Mouse (Mus musculus): Measurements from ENCODE around the gene Erf. TPM values are rescaled to one million over a fixed set of nuclear protein-coding genes. Genes with fewer than 3 reads are reported as not detected.

Gene Erf
- polyA plus RNA-seq (2015; fragmentation: Nextera tagmentation; extraction: Ambion mirVana), result 16.9 and 17.9 TPM in 2 replicates

DNA sequence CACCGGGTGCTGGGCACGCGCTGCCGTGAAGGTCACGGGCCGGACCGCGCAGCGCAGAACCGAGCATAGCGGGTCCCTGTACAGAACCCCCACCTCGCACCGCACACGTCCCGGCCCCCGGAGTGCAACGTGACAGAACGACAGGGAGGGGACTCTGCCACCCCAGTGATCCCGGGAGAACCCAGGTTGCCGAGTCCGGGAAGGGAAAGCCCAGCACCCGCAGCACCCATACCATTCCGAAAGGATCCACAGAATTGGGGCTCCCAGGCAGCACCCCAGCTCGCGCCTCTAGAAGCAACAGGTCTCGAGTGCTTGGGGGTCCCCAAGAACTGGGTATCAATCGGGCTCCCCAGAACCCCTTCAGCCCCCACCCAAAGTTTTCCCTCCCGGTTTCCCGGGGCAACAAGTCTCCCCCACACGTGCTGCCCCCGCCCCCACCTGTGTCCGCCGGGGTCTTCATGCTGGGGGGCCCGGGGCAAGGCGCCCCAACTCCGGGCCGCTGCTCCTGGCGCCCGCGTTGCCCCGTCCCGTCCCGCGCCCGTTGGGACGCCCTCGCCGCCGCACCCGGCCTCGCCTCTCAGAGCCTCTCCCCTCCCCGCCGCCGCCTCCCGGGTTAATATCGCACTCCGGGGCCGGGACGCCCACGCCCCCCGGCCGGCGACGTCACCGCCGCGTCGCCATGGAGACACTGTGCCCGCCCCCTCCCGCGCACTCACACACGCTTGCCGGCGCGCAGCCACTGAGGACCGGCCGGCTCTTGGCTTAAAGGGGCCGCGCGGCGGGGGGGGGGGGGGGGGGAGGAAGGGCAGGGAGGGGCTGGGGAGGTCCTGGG is at the start of gene Erf:
Gene Erf (minus strand): TSS at position 621 of the 832 bp plus-strand sequence.
- peak; percentile 78 for ATAC-seq (replicated peaks; ENCODE audit: low FRiP score)
- under 1% methylated on average over 60 of the region's 81 CpGs for WGBS
- Histone ChIP-seq H3K4me1 (peaks cover 48% of the 10 kb centered on the region), H3K9ac (peak within 1 kb of the TSS; percentile 75), H3K27me3 (no peaks in the 10 kb centered on the region), H3K27ac (peak within 1 kb of the TSS; percentile 98), H3K4me2 (peak within 1 kb of the TSS; percentile 94), H3K36me3 (peaks cover 10% of the 10 kb centered on the region), H3K9me3 (replicated peaks) (no peaks in the 10 kb centered on the region), H3K4me3 (replicated peaks) (peak within 1 kb of the TSS; percentile 76)

DNA sequence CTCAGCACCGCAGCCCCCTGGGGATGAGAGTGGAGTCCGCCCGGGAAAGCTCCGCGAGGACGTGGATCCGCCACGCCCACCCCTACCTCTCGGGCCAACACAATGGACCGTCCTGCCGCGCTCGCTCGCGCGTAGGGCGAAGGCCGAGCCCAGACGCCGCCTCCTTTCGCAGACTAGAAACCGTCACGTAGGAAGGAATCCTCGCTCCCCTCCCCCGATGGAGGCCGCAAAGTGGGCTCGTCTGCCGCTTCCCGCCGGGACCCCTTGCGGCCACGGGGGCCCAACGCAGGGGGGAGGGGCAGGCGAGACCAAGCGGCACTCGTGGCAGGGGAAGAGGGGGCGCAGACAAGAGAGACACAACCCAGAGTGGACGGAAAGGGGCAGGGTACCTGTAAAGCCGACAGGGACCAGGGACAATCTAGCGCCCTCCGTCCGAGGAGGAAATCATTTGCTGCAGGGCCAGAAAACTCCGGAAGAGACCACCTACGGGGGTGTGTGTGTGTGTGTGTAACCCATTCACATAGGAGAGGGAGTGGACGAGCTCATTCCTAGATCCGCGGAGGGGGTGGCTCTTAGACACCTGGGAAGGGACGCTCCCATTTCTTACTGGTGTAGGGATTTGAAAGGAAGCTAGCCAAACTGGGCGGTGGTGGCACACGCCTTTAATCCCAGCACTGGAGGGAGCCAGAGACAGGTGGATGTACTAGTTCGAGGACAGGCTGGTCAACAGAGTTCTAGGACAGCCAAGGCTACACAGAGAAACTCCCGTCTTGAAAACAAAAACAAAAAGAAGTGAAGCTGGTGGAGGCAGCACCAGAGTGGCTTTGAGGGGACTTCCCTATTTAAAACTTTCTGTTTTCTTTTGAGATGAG is 47.1 kb upstream of the Erf start, which contains the start of gene Pafah1b3:
Gene Pafah1b3 (minus strand): TSS at position 533 of the 872 bp plus-strand sequence.
- Histone ChIP-seq H3K4me2 (peak within 1 kb of the TSS; percentile 76), H3K27me3 (no peaks in the 10 kb centered on the region), H3K36me3 (peaks cover 31% of the 10 kb centered on the region), H3K9ac (peak within 1 kb of the TSS; percentile 70), H3K9me3 (replicated peaks) (no peaks in the 10 kb centered on the region), H3K27ac (peak within 1 kb of the TSS; percentile 94), H3K4me3 (replicated peaks) (peak within 1 kb of the TSS; percentile 66), H3K4me1 (peaks cover 31% of the 10 kb centered on the region)
- under 1% methylated on average over 52 of the region's 52 CpGs for WGBS
- ATAC-seq (replicated peaks; ENCODE audit: low FRiP score), result peak; percentile 95

DNA sequence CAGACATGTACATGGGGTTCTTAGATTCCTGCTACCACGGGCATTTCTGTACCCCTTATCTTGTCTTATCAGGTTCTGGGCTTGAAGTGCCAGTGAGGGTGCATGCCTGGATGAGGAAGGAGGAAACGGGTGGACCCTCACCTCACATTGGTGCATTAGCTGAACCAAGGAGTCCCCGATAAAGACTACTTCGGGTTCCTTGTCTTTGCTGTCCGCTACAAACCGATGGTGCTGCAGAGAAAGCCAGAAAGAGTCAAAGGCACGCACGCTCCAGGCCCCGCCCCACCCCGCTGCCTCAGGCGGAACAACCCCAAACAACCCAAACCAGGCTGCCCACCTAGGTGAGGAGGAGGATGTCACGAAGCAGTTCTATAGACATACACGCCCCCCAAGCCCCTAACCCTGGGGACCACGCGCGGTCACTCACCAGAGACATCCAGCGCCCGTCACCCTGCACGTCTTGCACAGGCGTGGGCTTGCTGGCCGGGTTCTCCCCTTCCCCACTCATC is 46.4 kb upstream of the Erf start:
- Histone ChIP-seq H3K4me1 (peaks cover 36% of the 10 kb centered on the region), H3K9me3 (replicated peaks) (no peaks in the 10 kb centered on the region), H3K9ac (peak overlapping the region; percentile 70), H3K4me3 (replicated peaks) (peak overlapping the region; percentile 66), H3K27me3 (no peaks in the 10 kb centered on the region), H3K4me2 (peak overlapping the region; percentile 76), H3K36me3 (peaks cover 38% of the 10 kb centered on the region), H3K27ac (peak overlapping the region; percentile 94)
- peak; percentile 26 for ATAC-seq (replicated peaks; ENCODE audit: low FRiP score)
- under 1% methylated on average over 21 of the region's 21 CpGs for WGBS

DNA sequence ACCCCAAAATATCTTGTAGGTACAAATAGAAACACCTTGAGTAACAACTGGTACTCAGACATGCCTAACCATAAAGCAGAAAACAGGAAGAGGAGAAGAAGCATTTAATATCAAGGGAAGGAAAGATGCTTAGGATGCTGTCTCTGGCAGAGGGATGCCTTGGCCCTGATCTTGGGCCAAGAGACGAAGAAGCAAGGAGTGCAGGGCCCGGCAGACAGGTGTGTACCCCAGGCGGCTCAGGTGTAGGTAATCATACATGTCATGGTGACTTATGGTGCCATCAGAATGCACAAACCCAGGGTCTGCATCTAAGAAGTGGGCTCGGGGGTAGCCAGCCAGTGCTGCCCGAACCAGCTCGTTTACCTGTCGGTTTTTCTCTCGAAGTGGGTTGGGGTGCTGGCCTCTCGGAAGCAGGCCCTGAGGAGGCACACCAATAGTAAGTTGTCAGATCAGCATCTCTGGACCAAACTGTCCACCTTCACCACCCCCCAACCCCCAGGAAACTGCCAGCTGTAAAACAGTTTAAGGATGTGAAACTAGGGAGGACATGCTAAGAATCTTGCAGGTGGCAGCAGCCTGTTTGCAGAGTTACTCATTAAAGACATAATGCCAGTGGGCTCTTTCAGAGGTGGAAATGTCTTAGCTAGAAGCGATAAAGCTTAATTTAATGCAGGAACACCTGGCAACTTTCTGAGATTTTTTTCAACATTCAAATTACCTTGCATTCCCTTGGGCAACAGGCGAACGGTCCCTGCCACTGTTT is 44.6 kb upstream of the Erf start:
- H3K27me3 ChIP-seq, result no peaks in the 10 kb centered on the region
- H3K4me2 ChIP-seq, result no peak overlapping the region
- H3K36me3 ChIP-seq, result peaks cover 56% of the 10 kb centered on the region
- ATAC-seq (replicated peaks; ENCODE audit: low FRiP score), result no peak
- no peak overlapping the region for H3K4me3 ChIP-seq (replicated peaks)
- 84% methylated on average over 12 of the region's 12 CpGs for WGBS
- H3K27ac ChIP-seq, result no peak overlapping the region
- H3K4me1 ChIP-seq, result peaks cover 44% of the 10 kb centered on the region
- H3K9me3 ChIP-seq (replicated peaks), result no peaks in the 10 kb centered on the region
- H3K9ac ChIP-seq, result no peak overlapping the region

DNA sequence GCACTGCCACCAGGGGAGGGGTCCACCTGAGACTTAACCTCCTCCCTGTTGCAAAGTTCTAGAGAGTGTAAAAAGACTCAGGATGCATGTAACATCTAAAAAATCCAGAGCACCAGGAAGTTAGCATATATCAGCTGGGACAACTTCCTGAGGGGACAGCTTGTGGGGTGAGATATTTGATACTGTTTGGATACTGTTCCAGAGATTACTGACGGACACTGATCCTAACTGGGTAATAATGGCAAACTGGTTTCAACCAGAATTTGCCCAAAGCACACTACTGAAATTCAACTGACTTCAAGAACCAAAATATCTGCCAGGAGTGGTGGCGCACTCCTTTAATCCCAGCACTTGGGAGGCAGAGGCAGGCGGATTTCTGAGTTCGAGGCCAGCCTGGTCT is 43.9 kb upstream of the Erf start:
- Histone ChIP-seq H3K4me1 (peaks cover 44% of the 10 kb centered on the region), H3K27ac (no peak overlapping the region), H3K27me3 (no peaks in the 10 kb centered on the region), H3K9me3 (replicated peaks) (no peaks in the 10 kb centered on the region), H3K4me2 (no peak overlapping the region), H3K9ac (no peak overlapping the region), H3K4me3 (replicated peaks) (no peak overlapping the region), H3K36me3 (peaks cover 63% of the 10 kb centered on the region)
- WGBS, result 82% methylated on average over 4 of the region's 4 CpGs
- no peak for ATAC-seq (replicated peaks; ENCODE audit: low FRiP score)

DNA sequence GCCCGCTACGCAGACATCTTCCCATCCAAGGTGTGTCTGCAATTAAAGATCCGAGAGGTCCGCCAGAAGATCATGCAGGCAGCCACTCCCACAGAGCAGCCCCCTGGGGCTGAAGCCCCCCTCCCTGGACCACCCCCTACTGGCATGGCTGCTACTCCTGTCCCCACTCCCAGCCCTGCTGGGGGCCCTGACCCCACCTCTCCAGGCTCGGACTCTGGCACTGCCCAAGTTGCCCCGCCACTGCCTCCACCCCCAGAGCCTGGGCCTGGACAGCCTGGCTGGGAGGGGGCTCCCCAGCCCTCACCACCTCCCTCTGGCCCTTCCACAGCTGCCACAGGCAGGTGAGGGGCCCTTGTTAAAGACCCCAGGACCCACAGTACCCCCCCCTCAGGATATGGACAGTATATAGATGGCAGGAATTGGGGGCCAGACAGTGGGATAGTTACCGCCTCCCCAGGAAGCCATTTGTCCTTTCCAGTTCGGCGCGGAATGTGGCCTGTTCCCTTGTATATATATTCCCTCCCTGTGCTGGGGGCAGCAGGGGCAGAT is 42.7 kb upstream of the Erf start:
- H3K36me3 ChIP-seq, result peaks cover 75% of the 10 kb centered on the region
- H3K9ac ChIP-seq, result no peak overlapping the region
- 0 out of 2 replicates have a peak overlapping the region, but pooled peaks have one; percentile 41 for H3K27ac ChIP-seq
- H3K4me1 ChIP-seq, result peaks cover 38% of the 10 kb centered on the region
- no peak overlapping the region for H3K4me2 ChIP-seq
- ATAC-seq (replicated peaks; ENCODE audit: low FRiP score), result no peak
- WGBS, result 74% methylated on average over 10 of the region's 10 CpGs
- H3K4me3 ChIP-seq (replicated peaks), result no peak overlapping the region
- H3K27me3 ChIP-seq, result no peaks in the 10 kb centered on the region
- no peaks in the 10 kb centered on the region for H3K9me3 ChIP-seq (replicated peaks)

DNA sequence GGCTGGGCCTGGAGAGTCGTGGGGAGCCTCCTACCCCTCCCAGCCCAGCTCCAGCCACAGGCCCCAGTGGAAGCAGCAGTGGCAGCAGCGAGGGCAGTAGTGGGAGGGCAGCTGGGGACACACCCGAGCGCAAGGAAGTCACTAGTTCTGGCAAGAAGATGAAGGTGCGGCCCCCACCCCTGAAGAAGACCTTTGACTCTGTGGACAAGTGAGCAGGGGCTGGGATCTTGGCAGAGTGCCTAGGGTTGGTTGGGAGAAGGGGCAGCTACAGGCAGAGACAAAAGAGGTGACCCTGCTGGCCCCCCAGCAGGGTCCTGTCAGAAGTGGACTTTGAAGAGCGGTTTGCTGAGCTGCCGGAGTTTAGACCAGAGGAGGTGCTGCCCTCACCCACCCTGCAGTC is 41.5 kb upstream of the Erf start:
- Histone ChIP-seq H3K4me3 (replicated peaks) (no peak overlapping the region), H3K9me3 (replicated peaks) (no peaks in the 10 kb centered on the region), H3K4me1 (peaks cover 34% of the 10 kb centered on the region), H3K27me3 (no peaks in the 10 kb centered on the region), H3K4me2 (no peak overlapping the region), H3K9ac (no peak overlapping the region), H3K27ac (0 out of 2 replicates have a peak overlapping the region, but pooled peaks have one; percentile 15), H3K36me3 (peaks cover 87% of the 10 kb centered on the region)
- no peak for ATAC-seq (replicated peaks; ENCODE audit: low FRiP score)
- WGBS, result 48% methylated on average over 7 of the region's 7 CpGs

DNA sequence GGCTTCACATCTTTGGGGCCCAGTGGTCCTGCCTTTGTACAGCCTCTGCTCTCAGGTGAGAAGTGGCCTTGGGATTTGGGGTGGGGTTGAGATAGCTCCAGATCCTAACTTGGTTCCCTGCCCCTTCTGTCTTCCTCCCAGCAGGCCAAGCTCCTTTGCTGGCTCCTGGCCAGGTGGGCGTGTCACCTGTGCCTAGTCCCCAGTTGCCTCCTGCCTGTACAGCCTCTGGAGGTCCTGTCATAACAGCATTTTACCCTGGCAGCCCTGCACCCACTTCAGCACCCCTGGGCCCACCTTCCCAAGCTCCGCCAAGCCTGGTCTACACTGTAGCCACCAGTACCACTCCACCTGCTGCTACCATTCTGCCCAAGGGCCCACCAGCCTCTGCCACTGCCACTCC is 40.4 kb upstream of the Erf start:
- WGBS, result 83% methylated on average over 2 of the region's 2 CpGs
- 0 out of 2 replicates have a peak overlapping the region, but pooled peaks have one; percentile 2 for H3K27ac ChIP-seq
- H3K27me3 ChIP-seq, result no peaks in the 10 kb centered on the region
- peaks cover 97% of the 10 kb centered on the region for H3K36me3 ChIP-seq
- H3K9ac ChIP-seq, result no peak overlapping the region
- H3K4me3 ChIP-seq (replicated peaks), result no peak overlapping the region
- H3K4me2 ChIP-seq, result no peak overlapping the region
- H3K9me3 ChIP-seq (replicated peaks), result no peaks in the 10 kb centered on the region
- no peak for ATAC-seq (replicated peaks; ENCODE audit: low FRiP score)
- peaks cover 22% of the 10 kb centered on the region for H3K4me1 ChIP-seq

DNA sequence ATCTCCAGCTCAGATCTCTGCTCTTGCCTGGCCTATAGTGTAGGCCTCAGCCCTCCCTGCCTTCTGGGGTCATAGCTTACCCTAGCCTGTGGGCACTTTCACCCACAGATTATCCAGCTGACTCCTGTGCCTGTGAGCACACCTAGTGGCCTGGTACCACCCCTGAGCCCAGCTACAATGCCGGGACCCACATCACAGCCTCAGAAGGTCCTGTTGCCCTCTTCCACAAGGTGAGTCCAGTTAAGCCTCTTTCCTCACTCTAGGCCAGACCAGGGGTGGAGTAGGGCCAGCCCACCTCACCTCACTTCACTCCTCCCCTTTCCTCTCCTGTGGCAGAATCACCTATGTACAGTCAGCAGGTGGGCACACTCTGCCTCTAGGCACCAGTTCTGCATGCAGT is 39.9 kb upstream of the Erf start:
- no peak overlapping the region for H3K4me2 ChIP-seq
- 100% methylated on average over 1 of the region's 1 CpGs for WGBS
- H3K9ac ChIP-seq, result no peak overlapping the region
- no peaks in the 10 kb centered on the region for H3K9me3 ChIP-seq (replicated peaks)
- no peaks in the 10 kb centered on the region for H3K27me3 ChIP-seq
- H3K4me3 ChIP-seq (replicated peaks), result no peak overlapping the region
- peaks cover 98% of the 10 kb centered on the region for H3K36me3 ChIP-seq
- no peak for ATAC-seq (replicated peaks; ENCODE audit: low FRiP score)
- H3K4me1 ChIP-seq, result peaks cover 21% of the 10 kb centered on the region
- H3K27ac ChIP-seq, result 0 out of 2 replicates have a peak overlapping the region, but pooled peaks have one; percentile 19

DNA sequence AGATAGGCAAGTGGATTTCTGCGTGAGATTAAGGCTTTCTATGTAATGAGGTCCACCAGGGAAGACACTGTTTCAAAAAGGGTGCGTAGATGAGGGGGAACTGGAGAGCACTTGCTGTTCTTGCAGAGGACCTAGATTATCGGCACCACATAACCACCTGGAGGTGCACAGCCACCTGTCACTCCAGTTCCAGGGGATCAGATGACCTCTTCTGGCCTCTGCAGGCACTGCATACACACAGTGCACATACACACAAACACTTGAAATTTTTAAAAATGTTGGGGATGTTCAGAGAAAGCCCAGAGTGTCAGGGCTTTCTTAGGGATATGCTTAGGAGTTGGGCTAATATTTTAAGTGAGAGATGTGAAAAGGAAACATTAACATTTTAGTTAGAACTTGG is 39.4 kb upstream of the Erf start:
- WGBS, result 98% methylated on average over 3 of the region's 3 CpGs
- ATAC-seq (replicated peaks; ENCODE audit: low FRiP score), result no peak
- Histone ChIP-seq H3K9me3 (replicated peaks) (no peaks in the 10 kb centered on the region), H3K4me3 (replicated peaks) (no peak overlapping the region), H3K36me3 (peaks cover 98% of the 10 kb centered on the region), H3K27me3 (no peaks in the 10 kb centered on the region), H3K4me1 (peaks cover 18% of the 10 kb centered on the region), H3K9ac (no peak overlapping the region), H3K27ac (no peak overlapping the region), H3K4me2 (no peak overlapping the region)

DNA sequence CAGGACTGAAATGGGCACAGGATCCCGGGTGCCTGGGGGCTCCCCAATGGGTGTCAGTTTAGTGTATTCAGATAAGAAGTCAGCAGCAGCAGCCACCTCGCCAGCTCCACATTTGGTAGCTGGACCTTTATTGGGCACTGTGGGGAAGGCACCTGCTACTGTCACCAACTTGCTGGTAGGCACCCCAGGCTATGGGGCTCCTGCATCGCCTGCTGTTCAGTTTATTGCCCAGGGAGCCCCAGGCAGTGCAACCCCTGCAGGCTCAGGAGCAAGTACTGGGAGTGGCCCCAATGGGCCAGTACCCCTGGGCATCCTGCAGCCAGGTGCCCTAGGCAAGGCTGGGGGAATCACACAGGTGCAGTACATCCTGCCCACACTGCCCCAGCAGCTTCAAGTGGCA is 38.2 kb upstream of the Erf start:
- Histone ChIP-seq H3K9me3 (replicated peaks) (no peaks in the 10 kb centered on the region), H3K27me3 (no peaks in the 10 kb centered on the region), H3K4me1 (peaks cover 30% of the 10 kb centered on the region), H3K4me2 (no peak overlapping the region), H3K4me3 (replicated peaks) (no peak overlapping the region), H3K36me3 (peaks cover 91% of the 10 kb centered on the region), H3K27ac (no peak overlapping the region), H3K9ac (no peak overlapping the region)
- WGBS, result 94% methylated on average over 3 of the region's 3 CpGs
- no peak for ATAC-seq (replicated peaks; ENCODE audit: low FRiP score)
